Mouse (Mus musculus): ENCODE measurements around the gene Ywhag.

Ywhag gene

GRCm38 (mm10) chr5:135910813-135911212, 23.6 kb downstream of the Ywhag start:
- DNase-seq = no peak

DNA sequence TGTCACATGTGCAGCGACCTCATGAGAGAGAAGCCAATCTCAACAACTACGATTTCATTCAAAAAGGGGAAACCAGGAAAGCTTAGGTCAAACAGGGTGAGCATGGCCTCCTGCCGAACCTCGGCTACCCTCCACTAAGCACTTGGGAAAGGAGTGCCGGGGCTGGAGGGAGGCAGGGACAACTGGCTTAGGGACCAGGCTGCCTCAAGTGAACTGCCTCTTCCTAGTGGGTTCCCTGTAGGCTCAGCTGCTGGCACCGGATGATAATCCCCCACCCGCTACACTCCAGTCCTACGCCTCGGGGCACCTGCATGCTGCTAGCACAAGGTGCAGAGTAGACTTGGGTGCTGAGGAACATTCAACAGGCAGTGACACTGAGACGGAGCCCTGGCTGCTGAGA, 24.8 kb downstream of the Ywhag start:
- DNase-seq = no peak

- DNase-seq = no peak
These were observed 25.4 kb downstream of the Ywhag start for GRCm38 (mm10) chr5:135908989-135909388.

- DNase-seq = no peak
These were observed 26.2 kb downstream of the Ywhag start for GRCm38 (mm10) chr5:135908185-135908584.

GRCm38 (mm10) chr5:135907256-135907655, 27.2 kb downstream of the Ywhag start:
- no peak for DNase-seq

- no peak for DNase-seq
These were observed 27.6 kb downstream of the Ywhag start for GRCm38 (mm10) chr5:135906846-135907245.

- DNase-seq = no peak
These were observed 28.8 kb downstream of the Ywhag start for GRCm38 (mm10) chr5:135905320-135906225.

GRCm38 (mm10) chr5:135904259-135904658, 30.2 kb downstream of the Ywhag start:
- DNase-seq = no peak

GRCm38 (mm10) chr5:135903551-135904151, 30.8 kb downstream of the Ywhag start:
- peak; percentile 88 for DNase-seq

DNA sequence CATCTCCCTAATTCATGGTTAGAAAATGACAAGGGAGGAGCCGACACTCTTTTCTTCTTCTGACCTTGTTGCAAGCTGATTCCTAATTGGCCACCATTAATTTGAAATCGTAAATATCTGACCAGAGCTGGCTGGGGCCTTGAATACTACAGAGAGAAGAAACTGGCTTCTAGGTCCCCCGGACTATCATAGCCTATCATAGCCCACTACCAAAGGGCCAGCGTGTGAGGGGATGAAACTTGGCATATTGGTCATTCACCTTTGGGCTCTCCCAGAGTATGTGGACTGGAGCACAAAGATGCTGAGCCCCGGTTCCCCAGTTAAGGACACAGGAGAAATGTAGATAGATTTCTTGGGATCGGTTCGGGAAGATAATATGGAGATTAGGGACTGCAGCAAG, 31.4 kb downstream of the Ywhag start:
- DNase-seq = no peak

GRCm38 (mm10) chr5:135901354-135902095, 32.9 kb downstream of the Ywhag start:
- DNase-seq = no peak

DNA sequence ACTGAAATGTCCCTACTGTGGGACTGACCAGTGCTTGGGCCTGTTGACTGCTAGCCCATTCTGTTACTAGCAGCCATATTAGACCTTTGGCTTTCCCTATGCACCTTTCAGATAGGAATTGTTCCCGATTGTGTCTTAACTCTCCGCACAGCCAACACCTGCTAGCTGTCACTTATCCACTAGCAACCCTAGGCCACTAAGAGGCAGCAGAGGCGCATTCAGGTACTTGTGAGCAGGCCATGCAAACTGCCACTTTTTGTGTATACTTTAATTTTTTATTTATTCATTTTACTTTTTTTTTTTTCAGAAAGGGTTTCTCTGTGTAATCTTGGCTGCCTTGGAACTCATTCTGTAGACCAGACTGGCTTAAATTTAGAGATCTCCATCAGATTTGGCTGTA, 33.7 kb downstream of the Ywhag start:
- no peak for DNase-seq

DNA sequence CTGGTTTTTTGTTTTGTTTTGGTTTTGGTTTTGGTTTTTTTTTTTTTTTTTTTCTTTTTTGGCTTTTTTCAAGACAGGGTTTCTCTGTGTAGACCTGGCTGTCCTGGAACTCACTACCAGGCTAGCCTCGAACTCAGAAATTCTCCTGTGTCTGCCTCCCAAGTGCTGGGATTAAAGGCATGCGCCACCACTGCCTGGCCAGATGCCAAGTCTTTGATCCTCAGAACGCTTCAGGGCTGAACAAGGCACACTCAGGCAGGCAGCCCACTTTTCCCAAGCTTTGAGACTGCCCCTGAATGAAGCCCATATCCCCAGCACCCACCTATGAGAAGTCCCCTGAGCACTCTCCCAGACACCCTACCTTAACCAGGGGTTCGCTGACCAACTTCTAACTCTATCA, 34.6 kb downstream of the Ywhag start:
- DNase-seq = no peak

GRCm38 (mm10) chr5:135898995-135899394, 35.4 kb downstream of the Ywhag start:
- DNase-seq = no peak

- DNase-seq = no peak
These were observed 36.4 kb downstream of the Ywhag start for GRCm38 (mm10) chr5:135898028-135898427.

- DNase-seq = no peak
These were observed 39.5 kb downstream of the Ywhag start for GRCm38 (mm10) chr5:135894958-135895357.

- DNase-seq = no peak
These were observed 41.6 kb downstream of the Ywhag start for GRCm38 (mm10) chr5:135892589-135893351.

DNA sequence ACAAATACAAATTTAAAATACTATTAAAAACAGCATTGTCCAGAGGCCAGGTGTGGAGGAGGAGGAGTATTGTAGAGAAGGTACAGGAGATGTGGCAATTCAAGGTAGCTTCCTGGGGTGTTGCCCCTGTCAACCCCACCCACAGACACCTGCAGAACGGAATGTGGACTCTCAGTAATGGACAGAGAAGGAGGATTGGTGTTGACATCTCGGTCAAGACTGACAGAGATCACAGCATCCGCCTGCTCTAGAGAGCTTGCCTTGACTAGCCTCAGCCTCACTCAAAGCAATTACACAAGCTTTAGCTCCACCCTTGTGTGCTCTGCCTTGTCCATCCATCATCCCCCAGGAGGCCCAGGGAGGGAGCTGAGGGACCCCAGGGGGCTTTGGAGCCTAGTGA, 43.5 kb downstream of the Ywhag start:
- no peak for DNase-seq

DNA sequence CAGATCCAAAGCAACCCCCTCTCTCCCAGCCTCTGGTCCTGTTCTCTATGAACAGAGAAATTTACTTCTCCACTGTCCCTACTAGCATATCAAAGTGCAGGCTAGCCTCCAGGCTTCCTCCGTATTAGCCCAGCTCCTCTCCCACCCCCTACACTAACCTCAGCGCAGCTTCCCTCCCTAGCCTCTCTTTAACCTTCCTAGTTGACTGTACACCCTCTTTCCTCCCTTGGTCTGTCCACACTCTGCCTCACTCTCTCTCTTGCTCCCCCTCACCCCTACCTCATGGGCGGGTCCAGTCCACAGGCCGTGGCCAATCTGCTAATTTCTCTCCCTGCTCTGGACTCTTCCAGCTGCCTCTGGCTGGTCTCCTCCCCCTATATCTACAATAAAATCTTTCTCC, 44.1 kb downstream of the Ywhag start:
- DNase-seq = no peak

- no peak for DNase-seq
These were observed 45.8 kb downstream of the Ywhag start for GRCm38 (mm10) chr5:135888405-135889215.

DNA sequence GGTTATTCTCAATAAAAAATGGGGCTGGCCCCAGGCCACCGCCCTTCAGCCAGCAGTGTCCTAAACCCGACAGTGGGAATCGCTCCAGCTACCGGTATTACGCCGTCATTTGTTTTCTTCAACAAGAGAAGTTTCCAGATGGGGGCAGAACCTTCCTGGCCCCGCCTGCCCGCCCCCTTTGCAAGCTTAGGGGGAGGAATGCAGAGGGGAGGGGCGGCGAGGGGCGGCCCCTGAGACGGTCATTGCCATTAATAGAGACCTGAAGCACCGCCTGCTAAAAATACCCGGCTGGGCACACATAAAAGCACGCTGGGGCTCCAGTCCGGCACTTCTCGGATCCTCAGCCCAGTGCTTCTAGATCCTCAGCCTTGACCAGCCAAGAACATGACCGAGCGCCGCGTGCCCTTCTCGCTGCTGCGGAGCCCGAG, 46.7 kb downstream of the Ywhag start, which contains the start of gene Hspb1:
Gene Hspb1, plus strand, starts transcription at position 245 of the 428 bp plus-strand sequence.
- peak; percentile 91 for DNase-seq

- DNase-seq = no peak
These were observed 49.8 kb downstream of the Ywhag start for GRCm38 (mm10) chr5:135884641-135885040.
